Mouse (Mus musculus) kidney, adult 11 months (tissue): ENCODE results near the gene Gna11.

ENCODE experiments used
- DNase-seq: peaks from one replicate; pipeline ENCODE4 v3.0.0; 2022

Gene Gna11

DNA sequence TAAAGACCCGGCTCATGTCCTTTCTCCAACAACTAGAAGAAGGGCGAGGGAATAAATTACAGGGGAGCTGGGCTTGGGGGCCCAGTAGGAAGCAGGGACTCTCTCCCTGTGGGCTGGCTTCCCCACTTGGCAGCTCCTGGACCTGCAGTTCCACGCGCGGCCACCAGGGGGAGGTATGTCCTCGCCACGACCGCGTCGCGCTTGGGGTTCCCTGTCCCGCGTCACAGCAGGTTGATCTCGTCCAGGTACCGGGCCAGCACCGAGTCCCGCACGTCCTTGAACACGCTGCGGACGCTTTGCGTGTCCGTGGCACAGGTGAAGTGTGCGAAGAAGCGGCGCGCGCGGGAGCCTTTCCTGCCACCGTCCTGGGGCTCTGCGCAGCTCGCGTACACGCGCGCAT is 42.3 kb downstream of the Gna11 start:
- peak; percentile 79 for DNase-seq

DNA sequence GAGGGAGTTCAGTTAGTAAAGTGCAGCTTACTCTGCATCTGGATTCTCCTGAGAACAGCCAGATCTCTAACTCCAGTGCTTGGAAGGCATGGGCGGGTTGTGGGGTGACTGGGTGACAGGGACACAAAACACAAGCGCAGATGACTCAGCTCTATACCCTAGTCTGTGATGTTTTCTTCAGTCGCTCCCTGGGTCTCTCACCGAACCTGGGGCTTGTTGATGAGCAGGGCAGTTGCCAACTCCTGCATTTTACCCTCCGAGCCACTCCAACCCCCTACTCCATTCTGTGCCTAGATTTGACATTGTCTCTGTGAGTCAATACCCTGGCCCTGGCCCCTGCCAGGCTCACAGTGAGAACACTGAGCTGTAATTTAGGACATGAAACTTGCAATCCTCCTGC is 43.1 kb downstream of the Gna11 start:
- no peak for DNase-seq

DNA sequence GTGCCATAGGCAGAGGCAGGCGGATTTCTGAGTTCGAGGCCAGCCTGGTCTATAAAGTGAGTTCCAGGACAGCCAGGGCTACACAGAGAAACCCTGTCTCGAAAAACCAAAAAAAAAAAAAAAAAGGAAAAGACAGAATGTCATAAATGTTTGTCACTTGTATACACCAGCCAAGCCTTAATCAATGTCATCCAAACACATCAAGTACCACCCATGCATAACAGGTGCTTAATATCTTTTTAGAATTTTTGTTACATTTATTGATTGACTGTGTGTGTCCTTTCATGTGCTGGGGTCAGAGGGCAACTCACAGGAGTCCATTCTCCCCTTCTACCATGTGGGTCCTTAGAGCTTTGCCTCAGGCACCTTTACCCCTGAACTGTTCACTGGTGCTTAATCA is 45.0 kb downstream of the Gna11 start, which contains the start of gene S1pr4:
S1pr4 (minus strand) TSS at position 101 of the 400 bp plus-strand sequence.
- DNase-seq: no peak

DNA sequence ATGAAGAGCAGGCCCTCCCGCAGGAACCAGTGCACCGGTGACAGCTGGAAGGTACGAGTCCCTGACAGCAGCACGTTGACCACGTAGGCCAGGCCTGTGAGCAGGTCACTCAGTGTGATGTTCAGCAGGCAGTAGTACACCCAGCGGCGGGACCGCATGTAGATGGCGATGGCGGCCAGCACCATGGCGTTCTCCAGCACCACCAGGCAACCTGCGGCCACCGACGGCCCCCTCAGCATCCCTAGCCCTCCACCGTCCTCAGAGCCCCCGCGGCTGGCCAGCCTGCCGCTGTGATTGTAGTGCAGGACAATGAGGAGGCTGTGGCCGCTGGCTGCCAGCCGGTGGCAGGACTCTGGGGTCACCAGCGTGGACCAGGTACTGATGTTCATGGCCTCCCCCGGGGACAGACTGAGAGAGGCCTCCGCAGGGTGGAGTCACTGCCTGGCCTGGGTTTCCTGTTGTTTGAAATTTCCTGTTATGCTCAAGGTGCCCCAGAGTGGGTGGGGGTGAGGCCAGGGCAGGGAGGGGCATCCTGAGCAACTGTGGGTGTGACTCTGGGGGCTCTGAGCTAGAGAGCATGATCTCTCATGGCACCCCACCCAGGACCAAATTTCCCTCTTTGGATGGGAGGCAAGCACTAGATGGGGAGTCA is 45.6 kb downstream of the Gna11 start:
- DNase-seq: peak; percentile 61

DNA sequence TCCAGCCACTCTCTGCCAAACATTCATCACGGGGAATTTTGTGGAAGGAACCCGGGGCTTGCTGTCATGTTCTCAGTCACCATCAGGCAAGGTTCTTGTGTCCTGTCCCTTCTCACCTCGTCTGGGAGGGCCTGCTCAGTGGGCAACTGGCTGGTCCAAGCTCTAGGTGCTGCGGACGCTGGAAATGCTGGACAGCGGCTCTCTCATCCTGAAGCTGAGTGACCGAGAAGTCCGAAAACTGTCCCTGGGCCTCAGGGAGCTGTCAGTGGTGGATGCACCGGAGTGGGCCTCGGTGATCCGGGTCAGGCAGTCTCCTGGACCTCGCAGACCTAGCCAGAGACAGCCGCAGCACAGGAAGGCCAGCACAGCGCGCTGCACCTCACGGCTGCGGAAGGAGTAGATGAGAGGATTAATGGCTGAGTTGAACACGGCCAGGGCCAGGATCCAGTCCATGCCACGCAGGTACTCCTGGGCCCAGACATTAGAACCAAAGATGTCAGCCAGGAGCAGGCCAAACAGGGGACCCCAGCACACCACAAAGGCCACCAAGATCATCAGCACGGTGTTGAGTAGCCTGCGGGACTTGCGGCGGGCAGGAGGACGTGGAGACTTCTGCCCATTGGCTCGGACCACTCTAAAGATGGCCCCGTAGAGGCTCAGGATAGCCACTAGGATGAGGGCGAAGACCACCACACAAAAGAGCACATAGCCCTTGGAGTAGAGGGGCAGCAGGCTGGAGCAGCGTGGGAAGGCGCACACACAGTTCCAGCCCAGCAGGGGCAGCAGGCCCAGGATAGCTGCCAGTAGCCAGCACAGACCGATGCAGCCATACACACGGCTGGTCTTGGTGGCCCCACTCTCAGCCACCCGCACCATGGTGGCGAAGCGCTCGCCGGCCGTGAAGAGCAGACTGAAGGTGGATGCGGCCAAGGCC is 46.4 kb downstream of the Gna11 start:
- no peak for DNase-seq

DNA sequence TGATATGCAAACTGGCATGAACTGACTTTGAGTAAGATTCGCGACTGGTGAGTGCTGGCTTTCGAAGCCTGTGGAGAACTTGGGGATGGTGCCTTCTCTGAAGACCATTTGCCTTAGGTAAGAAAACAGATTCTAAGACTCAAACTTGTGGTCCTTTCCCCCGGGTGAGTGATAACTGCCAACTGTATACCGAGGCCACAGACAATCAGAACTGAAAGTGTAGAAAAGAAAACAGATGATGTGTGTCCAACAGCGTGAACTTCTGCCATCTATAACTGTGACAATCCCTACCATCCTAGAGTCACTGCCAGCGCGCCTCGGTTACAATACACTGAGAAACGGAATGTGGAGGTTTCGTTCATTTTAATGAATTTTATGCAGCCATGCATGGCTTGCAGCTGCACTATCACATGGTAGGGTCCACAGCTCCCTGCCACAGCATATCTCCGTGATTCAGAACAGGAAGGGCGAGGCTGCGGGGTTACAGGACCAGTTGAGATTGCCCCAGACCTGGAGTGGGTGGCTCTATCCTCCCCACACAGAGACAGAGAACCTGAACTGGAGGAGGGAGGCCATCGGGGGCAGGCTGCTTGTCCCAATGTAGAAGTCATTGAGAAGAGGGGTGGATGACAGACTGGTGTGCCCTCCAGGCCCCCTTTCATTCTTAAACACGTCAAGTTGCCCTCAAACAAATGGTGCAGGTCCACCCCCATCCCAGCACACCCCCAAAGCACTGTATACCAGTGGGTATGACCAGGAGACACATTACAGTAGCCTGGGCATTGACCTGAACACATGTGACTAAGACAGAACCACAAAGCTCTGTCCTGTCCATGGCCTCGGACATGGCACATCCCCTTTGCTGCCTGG is 47.4 kb downstream of the Gna11 start:
- DNase-seq: no peak

DNA sequence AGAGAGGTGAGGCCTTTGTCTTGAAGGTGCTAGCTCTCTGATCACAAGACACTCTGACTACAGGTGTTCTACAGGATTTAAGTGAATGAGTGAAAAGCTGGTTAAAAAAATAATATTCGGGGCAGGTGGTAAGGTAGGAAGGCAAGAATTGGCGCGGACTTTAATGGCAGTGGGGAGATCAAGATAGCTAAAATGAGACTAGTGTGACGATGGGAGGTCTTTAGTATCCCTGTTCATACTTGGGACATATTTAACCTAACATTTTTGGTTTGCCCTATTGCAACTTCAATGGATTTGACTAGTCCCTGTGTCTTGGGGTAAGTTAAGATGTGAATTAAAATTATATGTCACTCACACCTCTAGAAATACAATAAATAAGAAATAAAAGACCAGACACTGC is 48.0 kb downstream of the Gna11 start:
- DNase-seq: no peak

DNA sequence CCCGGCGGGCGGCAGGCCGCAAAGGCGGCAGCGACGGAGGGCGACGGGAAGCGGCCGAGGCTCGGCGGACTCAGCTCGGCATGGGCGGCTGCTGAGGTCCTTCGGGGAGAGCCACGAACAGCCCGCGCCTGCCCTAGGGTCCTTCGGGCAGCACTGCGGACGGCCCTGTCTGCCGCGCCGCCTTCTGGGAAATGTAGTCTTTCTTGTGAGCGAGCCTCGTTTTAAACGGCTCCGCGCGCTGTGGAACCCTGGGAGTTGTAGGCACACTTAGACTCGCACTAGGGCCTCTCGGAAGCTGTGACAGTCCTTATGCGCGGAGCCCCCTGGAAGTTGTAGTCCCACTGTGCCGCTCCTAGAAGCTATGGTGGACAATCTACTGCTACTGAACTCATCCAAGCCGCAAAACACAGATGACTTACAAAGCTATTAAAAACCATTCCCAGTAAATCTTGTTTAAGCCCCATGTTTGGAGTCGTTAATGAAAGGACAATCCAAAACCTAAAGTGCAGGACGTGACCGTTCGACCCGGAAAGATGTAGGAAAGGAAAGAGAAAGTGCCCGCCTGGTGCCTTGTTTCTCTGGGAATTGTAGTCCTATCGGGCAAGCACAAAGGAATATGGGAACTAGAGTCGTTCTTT is 48.6 kb downstream of the Gna11 start, which contains the start of gene Ncln:
Ncln (minus strand) TSS at position 129 of the 638 bp plus-strand sequence.
- DNase-seq: peak; percentile 99

DNA sequence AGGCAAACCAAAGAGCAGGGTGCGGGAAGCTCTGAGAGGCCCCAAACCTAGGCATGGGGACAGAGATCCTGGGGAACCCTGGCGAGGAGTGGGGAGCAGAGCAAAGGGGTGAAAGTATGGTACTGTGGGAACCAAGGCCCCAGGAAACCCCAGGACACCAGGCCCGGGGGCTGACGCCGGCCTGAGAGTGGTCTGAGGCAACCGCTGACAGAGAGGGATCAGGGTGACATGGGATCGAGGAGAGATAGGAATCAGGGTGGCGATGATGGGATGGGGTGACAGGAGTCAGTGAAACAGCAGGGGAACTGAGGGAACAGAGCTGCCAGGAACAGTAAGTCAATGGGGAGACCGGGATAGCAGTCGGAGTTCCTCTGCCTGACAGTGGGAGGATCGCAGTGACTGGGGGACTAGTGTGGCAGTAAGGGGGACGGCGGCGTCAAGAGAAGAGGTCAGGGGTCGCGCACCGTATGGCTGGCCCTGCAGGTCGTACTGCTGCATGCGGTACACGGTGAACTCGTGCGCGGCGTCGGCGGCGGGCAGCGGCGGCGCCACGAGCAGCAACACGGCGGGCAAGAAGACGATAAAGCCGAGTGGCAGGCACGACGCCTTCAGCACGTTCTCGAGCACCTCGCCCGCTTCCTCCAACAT is 49.2 kb downstream of the Gna11 start:
- no peak for DNase-seq

DNA sequence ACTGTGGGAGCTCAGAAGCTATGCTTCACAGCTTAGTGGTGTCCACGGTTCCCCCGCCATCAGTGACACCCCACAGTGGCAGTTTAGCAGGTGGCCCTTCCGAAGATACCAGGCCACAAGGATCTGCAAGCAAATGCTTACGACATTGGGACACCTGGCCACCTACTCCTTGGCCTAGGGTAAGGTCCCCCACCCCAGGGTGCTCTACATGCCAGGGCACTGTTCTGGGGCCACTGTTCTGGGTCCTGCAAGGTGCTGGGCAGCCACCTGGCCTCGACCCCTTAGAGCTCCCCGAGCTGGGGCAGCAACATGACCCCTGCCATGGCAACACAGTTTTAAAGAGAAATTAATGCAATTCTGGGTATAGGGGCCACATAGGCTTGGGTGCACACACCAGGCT is 49.8 kb downstream of the Gna11 start:
- no peak for DNase-seq

DNA sequence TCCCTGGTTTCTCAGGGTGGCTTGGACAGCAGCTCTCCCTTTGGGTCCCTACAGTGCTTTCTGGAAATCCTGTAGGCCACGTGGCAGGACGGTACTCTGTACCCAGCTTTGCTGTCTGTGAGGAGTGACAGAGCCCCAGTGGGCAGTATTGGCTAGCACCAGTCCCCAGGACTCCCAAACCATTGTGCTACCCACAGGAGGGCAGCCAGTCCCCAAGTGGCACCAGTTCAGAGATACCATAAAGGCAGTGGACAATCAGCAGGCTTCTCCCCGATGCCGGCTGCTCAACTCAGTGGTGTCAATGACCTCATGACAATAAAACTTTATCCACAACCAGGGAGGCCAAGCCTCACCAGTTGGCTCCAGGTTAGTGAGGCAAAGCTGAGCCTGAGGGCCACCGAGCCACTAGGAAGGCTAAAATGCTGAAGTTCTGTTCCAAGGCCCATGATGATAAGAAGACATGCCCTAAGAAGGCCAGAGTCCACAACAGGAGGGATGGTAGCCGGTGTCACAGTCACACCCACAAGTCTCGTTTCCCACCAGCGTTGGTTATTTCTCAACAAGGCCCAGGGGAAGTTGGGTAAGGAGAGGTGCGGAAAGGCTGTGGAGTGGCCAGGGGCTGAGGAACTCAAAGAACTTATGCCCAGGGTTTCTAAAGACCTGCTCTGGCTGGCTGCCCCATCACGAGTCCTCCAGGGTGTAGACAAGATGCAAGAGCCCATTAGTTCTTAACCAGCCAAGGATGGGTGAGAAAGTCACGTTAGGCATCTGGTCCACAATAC is 50.5 kb downstream of the Gna11 start:
- no peak for DNase-seq

DNA sequence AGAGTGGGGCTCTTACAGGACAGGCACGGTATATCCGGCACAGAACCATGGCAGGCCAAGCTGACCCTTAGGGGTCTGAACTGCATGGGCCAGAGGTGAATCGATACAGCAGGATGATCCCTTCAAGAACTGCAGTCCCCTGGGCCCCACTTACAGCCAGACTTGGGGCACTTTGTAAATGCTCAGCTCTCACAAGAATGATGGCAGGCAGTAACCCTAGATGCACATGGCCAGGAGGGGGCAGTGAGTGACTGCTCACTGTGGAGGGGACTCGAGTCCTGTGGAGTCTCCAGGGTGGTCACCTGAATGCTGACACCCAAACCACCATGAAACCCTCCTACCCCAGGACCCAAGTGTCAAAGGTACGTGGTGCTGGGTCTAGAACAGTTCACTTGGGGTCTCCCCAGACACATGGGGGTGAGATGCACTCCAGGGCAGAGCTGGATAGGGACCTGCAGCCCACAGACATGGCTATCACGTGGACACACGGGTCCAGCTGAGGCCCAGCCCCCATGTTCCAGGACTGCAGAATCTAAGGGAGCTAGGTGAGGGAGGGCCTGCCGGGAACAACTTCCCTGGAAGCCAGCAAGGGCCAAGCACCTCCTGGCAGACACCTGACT is 51.3 kb downstream of the Gna11 start:
- no peak for DNase-seq

DNA sequence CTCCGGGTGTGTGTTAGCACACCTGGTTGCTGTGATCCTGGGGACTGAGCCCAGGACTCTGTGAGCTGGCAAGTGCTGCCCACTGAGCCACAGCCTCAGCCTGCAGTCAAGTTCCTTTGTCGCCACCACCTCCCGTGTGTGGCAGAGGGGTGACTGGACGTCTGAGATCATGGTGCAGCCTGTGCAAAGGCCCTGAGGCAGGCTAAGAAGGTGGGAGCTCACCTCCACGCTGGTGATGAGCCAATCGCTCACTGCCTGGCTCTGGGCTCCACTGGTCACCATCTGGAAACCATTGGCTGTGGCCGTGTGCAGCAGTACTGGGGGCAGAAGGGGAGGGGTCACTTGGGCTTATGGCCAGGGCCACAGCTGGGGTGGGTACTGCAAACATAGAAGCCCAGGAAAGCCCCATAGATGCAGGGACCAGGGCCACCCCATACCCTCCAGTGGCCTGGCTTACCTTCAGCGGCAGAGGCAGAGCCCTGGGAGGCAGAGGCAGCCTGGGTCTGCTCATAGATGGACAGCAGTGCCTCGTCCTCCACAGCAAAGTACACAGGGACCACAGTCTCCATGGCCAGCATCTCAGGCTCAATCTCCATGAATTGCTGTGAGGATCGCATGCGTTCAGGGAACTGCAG is 52.3 kb downstream of the Gna11 start:
- DNase-seq: no peak

DNA sequence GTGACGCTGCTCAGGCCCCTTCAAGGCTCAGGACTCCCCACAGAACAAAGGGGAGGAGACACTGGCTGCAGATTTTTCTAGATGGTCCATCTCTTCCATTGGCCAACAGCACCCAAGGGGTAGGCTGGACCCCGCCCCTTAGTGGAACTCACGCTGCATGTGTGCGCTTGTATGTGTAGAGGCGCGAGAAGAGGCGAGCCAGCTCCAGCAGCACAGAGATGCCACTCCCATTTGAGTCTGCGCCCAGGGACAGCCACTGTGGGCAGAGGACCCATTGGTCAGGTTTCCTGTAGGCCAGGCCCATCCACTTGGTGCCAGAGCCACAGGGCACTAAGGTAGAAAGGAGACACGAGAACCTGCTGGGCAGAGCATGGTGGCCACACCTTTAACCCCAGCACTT is 54.0 kb downstream of the Gna11 start:
- no peak for DNase-seq

DNA sequence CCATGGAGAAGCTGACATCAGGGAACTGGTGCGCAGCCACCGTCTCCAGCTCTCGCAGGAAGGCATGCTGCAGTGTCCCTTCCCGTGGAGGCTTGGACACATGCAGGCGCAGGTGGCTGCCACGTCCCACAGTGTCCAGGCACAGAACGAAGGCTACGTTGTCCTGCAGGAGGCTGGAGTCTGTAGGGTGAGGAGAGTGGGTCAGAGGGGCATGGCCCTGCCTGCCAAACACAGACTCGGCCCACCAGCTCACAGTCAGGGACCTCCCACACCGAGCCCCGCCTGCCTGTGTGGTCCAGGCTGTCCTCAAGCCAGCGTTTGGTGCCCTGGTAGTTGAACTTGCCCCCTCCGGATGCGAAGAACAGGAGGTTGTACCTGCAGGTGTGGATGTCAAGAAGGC is 55.0 kb downstream of the Gna11 start:
- no peak for DNase-seq

DNA sequence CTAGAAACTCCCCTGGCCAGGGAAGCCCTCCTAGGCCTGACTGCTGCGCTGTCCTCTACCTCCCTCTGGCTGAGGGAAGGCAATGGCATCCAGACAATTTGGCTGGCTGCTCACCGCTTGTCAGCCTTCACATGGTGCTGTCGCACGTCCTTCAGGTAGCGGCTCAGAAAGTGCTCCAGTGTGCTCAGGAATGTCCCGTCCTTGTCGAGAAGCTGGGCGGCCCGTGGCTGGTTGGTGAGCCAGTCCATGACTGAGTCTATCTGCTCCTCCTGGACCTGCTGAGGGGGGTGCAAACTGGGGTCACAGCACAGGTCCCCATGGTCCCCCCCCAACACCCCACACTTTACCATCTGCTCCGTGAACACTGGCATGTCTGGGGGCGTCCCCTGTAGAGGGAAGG is 56.9 kb downstream of the Gna11 start:
- DNase-seq: no peak

DNA sequence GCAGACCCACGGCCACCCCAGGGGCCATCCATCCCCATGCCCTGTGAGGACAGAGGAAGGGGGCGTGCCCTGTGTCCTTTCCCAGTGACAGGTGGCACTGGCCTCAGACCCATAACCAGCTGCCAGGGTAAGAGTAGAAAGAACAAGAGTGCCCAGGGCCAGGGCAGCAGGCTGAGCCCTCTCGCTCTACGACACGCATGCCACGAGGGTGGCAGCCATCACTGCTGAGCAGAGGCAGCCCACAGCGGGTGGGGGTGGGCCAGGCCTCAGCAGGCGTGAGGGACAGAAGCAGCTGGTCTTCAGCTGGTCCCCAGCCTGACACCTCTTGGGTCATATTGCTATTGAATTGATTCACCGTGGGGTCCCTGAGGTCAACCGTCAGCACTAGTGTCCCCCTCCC is 58.5 kb downstream of the Gna11 start:
- DNase-seq: no peak

DNA sequence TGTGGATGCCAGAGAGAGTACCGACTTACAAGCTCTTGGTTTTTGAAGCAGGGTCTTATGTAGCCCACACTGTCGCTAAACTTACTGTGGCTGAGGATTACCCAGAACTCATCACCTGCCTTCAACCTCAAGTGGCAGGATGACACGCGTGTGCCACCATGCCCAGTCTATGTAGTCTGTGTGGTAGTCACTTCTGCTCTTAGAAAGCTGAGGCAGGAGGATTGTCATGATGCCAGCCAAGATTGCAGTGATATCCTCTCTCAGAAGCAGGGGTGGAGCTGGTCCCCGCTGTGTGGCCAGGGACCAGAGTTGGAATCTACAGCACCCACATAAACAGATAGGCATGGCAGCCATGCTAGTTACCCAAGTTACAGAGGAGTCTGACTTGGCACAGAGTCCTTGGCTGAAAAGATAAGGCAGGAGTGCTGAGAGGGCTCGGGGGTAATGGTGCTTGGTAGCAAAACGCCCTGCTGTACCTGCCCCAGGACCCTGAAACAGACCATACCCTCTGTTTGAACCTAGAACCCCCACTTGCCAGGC is 59.4 kb downstream of the Gna11 start:
- DNase-seq: no peak

DNA sequence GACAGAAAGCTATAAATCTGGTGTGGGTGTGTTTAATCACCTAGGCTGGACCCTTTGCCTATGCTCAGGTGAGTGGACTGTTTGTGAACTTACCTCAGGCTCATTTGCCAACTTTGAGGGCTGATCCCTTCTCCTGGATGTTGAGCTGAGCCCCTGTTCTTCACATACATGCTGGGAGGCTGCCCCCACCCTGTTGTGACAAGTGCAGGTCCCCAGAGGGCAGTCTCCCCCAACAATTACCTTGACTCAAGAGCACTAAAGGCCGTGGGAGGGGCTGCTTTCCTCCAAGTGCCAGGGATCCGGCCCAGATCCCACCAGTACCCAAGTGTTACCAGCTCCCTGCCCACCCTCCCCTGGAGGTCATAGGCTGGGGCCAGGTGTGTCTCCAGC is 59.9 kb downstream of the Gna11 start:
- DNase-seq: no peak

DNA sequence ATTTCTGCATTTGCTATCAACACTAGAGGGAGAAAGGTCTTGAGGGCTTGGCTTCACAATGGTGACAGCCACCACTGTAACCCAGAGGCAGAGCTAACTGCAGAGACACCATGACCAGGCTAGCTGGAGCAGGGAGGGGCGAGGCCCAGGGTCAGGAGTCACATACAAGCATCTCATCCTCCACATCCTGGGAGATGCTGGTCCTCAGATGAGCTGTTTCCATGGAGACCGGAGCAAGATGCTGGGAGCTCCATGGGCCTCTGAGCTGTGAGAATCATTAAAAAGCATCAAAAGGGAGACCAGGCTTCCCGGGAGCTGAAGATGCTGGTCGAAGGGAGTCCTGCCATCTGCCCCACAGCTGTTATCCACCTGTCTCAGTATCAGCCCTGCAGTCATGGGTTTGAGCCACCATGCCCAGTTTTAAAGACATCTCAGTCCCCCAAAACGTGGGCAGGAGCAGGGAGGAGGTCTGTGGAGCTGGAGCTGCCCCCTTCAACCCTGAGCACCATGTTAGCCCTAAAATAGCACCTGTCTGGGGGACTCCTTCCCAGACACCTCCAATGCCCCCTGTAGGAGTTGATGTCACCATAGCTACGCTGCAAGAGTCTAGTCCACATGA is 60.4 kb downstream of the Gna11 start:
- no peak for DNase-seq
